Comparison of ENCODE assay signal across 9 mouse cellular contexts in the genomic region with DNA sequence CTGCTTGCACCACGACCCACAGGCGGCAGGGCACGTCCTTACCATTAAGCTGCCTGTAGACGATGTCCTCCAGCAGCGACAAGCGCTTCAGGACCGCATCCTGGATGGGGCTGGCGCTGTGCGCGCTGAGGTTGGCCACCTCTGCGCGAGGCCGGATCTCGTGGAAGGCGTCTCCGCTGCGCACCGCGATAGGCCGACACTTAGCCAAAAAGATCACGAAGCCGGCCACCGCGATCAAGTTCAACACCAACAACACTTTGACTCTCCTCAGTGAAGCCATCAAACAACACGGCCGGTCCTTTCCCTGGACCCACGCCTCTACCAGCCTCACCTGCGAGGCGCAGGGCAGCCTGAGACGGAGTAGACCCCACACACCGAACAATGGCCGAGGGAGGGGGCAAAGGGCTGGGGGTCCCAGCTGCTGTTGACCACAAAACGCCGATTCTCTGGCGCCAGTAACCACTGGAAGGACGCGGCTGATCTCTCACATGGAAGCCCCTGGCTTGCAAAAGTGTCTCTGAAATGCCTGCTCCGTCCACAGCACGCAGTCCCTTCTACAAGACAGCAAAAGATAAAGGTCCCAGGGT. TPM values are rescaled to one million over a fixed set of nuclear protein-coding genes. Genes with fewer than 3 reads are reported as not detected.
DNase-seq lines count a peak whose midpoint lies in the region; ATAC-seq and TF ChIP-seq lines count a peak whose summit lies in the region.
"Had no signal": no experiment of that assay in that cellular context is flagged by ENCODE, and none has a peak within 500 bp of the region (broad histone marks: within the 10 kb centered on the region; RNA-seq: fewer than 3 reads in every experiment).

No protein-coding gene starts in this region.

- no peaks in the 10 kb centered on the region for H3K9me3 ChIP-seq in kidney, embryonic 14.5 days (ENCODE audit: control insufficient read depth, low read length)
- H3K9me3 ChIP-seq in embryonic facial prominence, embryonic 10.5 days: no peaks in the 10 kb centered on the region
- H3K9me3 ChIP-seq in heart, embryonic 16.5 days (replicated peaks; ENCODE audit: control insufficient read depth, low read length): no peaks in the 10 kb centered on the region
- no peaks in the 10 kb centered on the region for H3K9me3 ChIP-seq in limb, embryonic 14.5 days (ENCODE audit: control insufficient read depth, low read length)
- H3K9me3 ChIP-seq in stomach, embryonic 15.5 days: no peaks in the 10 kb centered on the region

- peak overlapping the region; percentile 96 for H3K4me2 ChIP-seq in kidney, embryonic 14.5 days (replicated peaks; ENCODE audit: low read depth, low read length)
- peak overlapping the region; percentile 98 for H3K4me2 ChIP-seq in heart, embryonic 16.5 days (ENCODE audit: low read depth, low read length)
- H3K4me2 ChIP-seq in limb, embryonic 14.5 days (replicated peaks; ENCODE audit: low read depth, low read length, severe bottlenecking): peak overlapping the region; percentile 98
- peak overlapping the region; percentile 90 for H3K4me2 ChIP-seq in stomach, embryonic 15.5 days

- H3K4me3 ChIP-seq in kidney, embryonic 14.5 days (ENCODE audit: low read length): peak overlapping the region; percentile 68
- peak overlapping the region; percentile 82 for H3K4me3 ChIP-seq in embryonic facial prominence, embryonic 10.5 days
- peak overlapping the region; percentile 75 for H3K4me3 ChIP-seq in heart, embryonic 16.5 days (ENCODE audit: low read length)
- peak overlapping the region; percentile 71 for H3K4me3 ChIP-seq in limb, embryonic 14.5 days (replicated peaks; ENCODE audit: low read length)
- peak overlapping the region; percentile 56 for H3K4me3 ChIP-seq in stomach, embryonic 15.5 days (replicated peaks)

- WGBS in kidney, embryonic 14.5 days: 2% methylated on average over 39 of the region's 39 CpGs
- under 1% methylated on average over 39 of the region's 39 CpGs for WGBS in embryonic facial prominence, embryonic 10.5 days
- WGBS in heart, embryonic 16.5 days: 1% methylated on average over 39 of the region's 39 CpGs
- WGBS in limb, embryonic 14.5 days: 1% methylated on average over 39 of the region's 39 CpGs
- 1% methylated on average over 39 of the region's 39 CpGs for WGBS in stomach, embryonic 15.5 days

- peak overlapping the region; percentile 44; the same call in 1 of the 2 replicates for H3K9ac ChIP-seq in kidney, embryonic 14.5 days (ENCODE audit: low read depth, low read length)
- H3K9ac ChIP-seq in heart, embryonic 16.5 days (ENCODE audit: low read length): peak overlapping the region; percentile 69
- peak overlapping the region; percentile 64; the same call in 1 of the 2 replicates for H3K9ac ChIP-seq in limb, embryonic 14.5 days (ENCODE audit: low read depth, low read length, severe bottlenecking)
- no peak overlapping the region for H3K9ac ChIP-seq in stomach, embryonic 15.5 days

- H3K4me1 ChIP-seq in kidney, embryonic 14.5 days (ENCODE audit: control insufficient read depth, insufficient read depth, low read length): peaks cover 6% of the 10 kb centered on the region; the same call in 1 of the 2 replicates
- peaks cover 27% of the 10 kb centered on the region for H3K4me1 ChIP-seq in embryonic facial prominence, embryonic 10.5 days
- H3K4me1 ChIP-seq in heart, embryonic 16.5 days (ENCODE audit: control insufficient read depth, insufficient read depth, low read length): peaks cover 5% of the 10 kb centered on the region
- peaks cover 5% of the 10 kb centered on the region for H3K4me1 ChIP-seq in limb, embryonic 14.5 days (ENCODE audit: control insufficient read depth, insufficient read depth, low read length)
- peaks cover 17% of the 10 kb centered on the region for H3K4me1 ChIP-seq in stomach, embryonic 15.5 days

- H3K27ac ChIP-seq in kidney, embryonic 14.5 days (ENCODE audit: low read depth, low read length): no peak overlapping the region
- H3K27ac ChIP-seq in embryonic facial prominence, embryonic 10.5 days (replicated peaks): no peak overlapping the region; the same call in 1 of the 2 replicates
- no peak overlapping the region for H3K27ac ChIP-seq in heart, embryonic 16.5 days (ENCODE audit: low read length)
- no peak overlapping the region for H3K27ac ChIP-seq in limb, embryonic 14.5 days (replicated peaks; ENCODE audit: low read depth, low read length)
- H3K27ac ChIP-seq in stomach, embryonic 15.5 days: no peak overlapping the region

- H3K36me3 ChIP-seq in kidney, embryonic 14.5 days (ENCODE audit: control insufficient read depth, insufficient read depth, low read length): no peaks in the 10 kb centered on the region
- no peaks in the 10 kb centered on the region for H3K36me3 ChIP-seq in embryonic facial prominence, embryonic 10.5 days (replicated peaks)
- no peaks in the 10 kb centered on the region for H3K36me3 ChIP-seq in heart, embryonic 16.5 days (ENCODE audit: control insufficient read depth, insufficient read depth)
- H3K36me3 ChIP-seq in limb, embryonic 14.5 days (ENCODE audit: control insufficient read depth, insufficient read depth, low read length): no peaks in the 10 kb centered on the region
- H3K36me3 ChIP-seq in stomach, embryonic 15.5 days: no peaks in the 10 kb centered on the region

- H3K27me3 ChIP-seq in kidney, embryonic 14.5 days (ENCODE audit: control insufficient read depth, insufficient read depth, low read length): peaks cover 20% of the 10 kb centered on the region
- H3K27me3 ChIP-seq in embryonic facial prominence, embryonic 10.5 days (replicated peaks; ENCODE audit: low read depth, poor library complexity, severe bottlenecking): peaks cover 59% of the 10 kb centered on the region
- H3K27me3 ChIP-seq in heart, embryonic 16.5 days (ENCODE audit: control insufficient read depth, insufficient read depth, low read length): peaks cover 26% of the 10 kb centered on the region
- H3K27me3 ChIP-seq in limb, embryonic 14.5 days (ENCODE audit: control insufficient read depth, insufficient read depth, low read length): peaks cover 19% of the 10 kb centered on the region
- peaks cover 22% of the 10 kb centered on the region for H3K27me3 ChIP-seq in stomach, embryonic 15.5 days (replicated peaks)

- DNase-seq in kidney, adult 18-20 months: no peak
- peak; percentile 45 for DNase-seq in Muller cell, postnatal 12 days (ENCODE audit: inconsistent ontology term)
- peak; percentile 43 for DNase-seq in embryonic facial prominence, embryonic 10.5 days (ENCODE audit: low spot score)
- peak; percentile 12 for DNase-seq in limb, embryonic 14.5 days (ENCODE audit: low spot score)
- no peak for DNase-seq in layer of hippocampus, adult 8-10 months (ENCODE audit: low spot score in 2 of 2)

- no peak for TF ChIP-seq POLR2A in limb, embryonic 14.5 days (IDR thresholded peaks at IDR 0.05; ENCODE audit: borderline replicate concordance, extremely low read depth, insufficient read depth, insufficient read length)

- ATAC-seq in kidney, embryonic 14.5 days (ENCODE audit: low FRiP score, low TSS enrichment): no peak
- ATAC-seq in heart, embryonic 16.5 days (replicated peaks; ENCODE audit: extremely low read depth, insufficient read depth, low FRiP score): 0 out of 2 replicates have a peak, but pooled peaks have one; percentile 7
- no peak for ATAC-seq in limb, embryonic 14.5 days (ENCODE audit: low FRiP score, low read depth)
- no peak for ATAC-seq in stomach, embryonic 15.5 days (ENCODE audit: insufficient read depth, low FRiP score, low read depth)

RNA-seq across cellular contexts. Expression of a gene that starts 1.9 kb away (rescaled TPM):
- polyA plus RNA-seq in kidney, embryonic 14.5 days (2014; fragmentation: Nextera tagmentation; extraction: Ambion mirVana): 1.3 and 2.3 TPM in 2 replicates
- polyA plus RNA-seq in embryonic facial prominence, embryonic 10.5 days (2016; fragmentation: Nextera tagmentation; extraction: Ambion mirVana): 0.85 and 1.7 TPM in 2 replicates
- polyA plus RNA-seq in heart, embryonic 16.5 days (2015; fragmentation: Nextera tagmentation; extraction: Ambion mirVana): 1.3 and 1.4 TPM in 2 replicates
- 5.9 and 6.1 TPM in 2 replicates for polyA plus RNA-seq in limb, embryonic 14.5 days (2012; rRNA removed)
- polyA plus RNA-seq in limb, embryonic 14.5 days (2014; fragmentation: Nextera tagmentation; extraction: Ambion mirVana): 3.1 and 3.4 TPM in 2 replicates
- polyA plus RNA-seq in stomach, embryonic 15.5 days (2015; fragmentation: Nextera tagmentation; extraction: Ambion mirVana): 1.4 and 1.6 TPM in 2 replicates
- 100 to 1,000 TPM in 3 of 4 experiments, 10 to 100 TPM in 1; 95.9 to 116 (median 106) TPM for total RNA-seq in layer of hippocampus, adult 8-10 months (2022)
- total RNA-seq: MEL had no signal

Comparison
In these comparisons a context has a peak if more than half of its experiments do, and no peak if none do; other contexts are left out.
1. DNase-seq: peak in Muller cell, postnatal 12 days (single experiment), embryonic facial prominence, embryonic 10.5 days (single experiment) and limb, embryonic 14.5 days (single experiment); none in kidney, adult 18-20 months (single experiment) and layer of hippocampus, adult 8-10 months (0 of 2).
2. Peak in every context shown above with its lines, with median percentiles within 50 percentile points of each other: H3K4me2 ChIP-seq and H3K4me3 ChIP-seq.